Mouse (Mus musculus) forebrain, embryonic 10.5 days (tissue): ENCODE data around the gene Crot. TPM values are rescaled to one million over a fixed set of nuclear protein-coding genes. Genes with fewer than 3 reads are reported as not detected.
"Not testable (repeated sequence)": the region's sequence is repeated elsewhere in the genome, so short reads cannot be mapped to it uniquely, and the experiment has no call there.

Source experiments
- DNase-seq: peaks from one replicate; pipeline ENCODE4 v3.0.0-alpha.2; 2017; ENCODE audit warnings: low spot score; ENCODE audit errors: extremely low spot score
- H3K27ac ChIP-seq: fragments of 300-500 bp; sonication (generic); 2 replicates; pipeline ENCODE4 v1.5.1; 2016; ENCODE audit warnings: mild to moderate bottlenecking
- H3K27me3 ChIP-seq: fragments of 300-500 bp; sonication (generic); 2 replicates; pipeline ENCODE4 v1.6.1; 2016; ENCODE audit warnings: mild to moderate bottlenecking; ENCODE audit not compliant: poor library complexity, severe bottlenecking
- H3K36me3 ChIP-seq: fragments of 300-500 bp; sonication (generic); replicated peaks from 2 replicates; pipeline ENCODE4 v1.6.1; 2016; ENCODE audit warnings: mild to moderate bottlenecking, moderate library complexity
- H3K4me1 ChIP-seq: fragments of 300-500 bp; sonication (generic); 2 replicates; pipeline ENCODE4 v1.6.1; 2016
- H3K4me3 ChIP-seq: fragments of 300-500 bp; sonication (generic); 2 replicates; pipeline ENCODE4 v1.5.1; 2016; ENCODE audit warnings: mild to moderate bottlenecking, moderate library complexity
- H3K9me3 ChIP-seq: fragments of 300-500 bp; sonication (generic); 2 replicates; pipeline ENCODE4 v1.6.1; 2016; ENCODE audit warnings: mild to moderate bottlenecking, moderate library complexity
- WGBS: fragments of 180-500 bp; shearing (Covaris S2); methylation state at CpG from one replicate; pipeline ENCODE4 v1.1.7; 2016; 5-methylcytosine and 5-hydroxymethylcytosine counted together
- polyA plus RNA-seq: library from polyadenylated mRNA; unstranded; fragments of >200 nt; fragmentation: Nextera tagmentation; extraction: Ambion mirVana; gene quantifications from 2 replicates; pipeline ENCODE4 v1.2.1, GENCODE M21; 2016

The Crot gene
- polyA plus RNA-seq, 1 experiment from 2014 or later = 30.9 TPM

DNA sequence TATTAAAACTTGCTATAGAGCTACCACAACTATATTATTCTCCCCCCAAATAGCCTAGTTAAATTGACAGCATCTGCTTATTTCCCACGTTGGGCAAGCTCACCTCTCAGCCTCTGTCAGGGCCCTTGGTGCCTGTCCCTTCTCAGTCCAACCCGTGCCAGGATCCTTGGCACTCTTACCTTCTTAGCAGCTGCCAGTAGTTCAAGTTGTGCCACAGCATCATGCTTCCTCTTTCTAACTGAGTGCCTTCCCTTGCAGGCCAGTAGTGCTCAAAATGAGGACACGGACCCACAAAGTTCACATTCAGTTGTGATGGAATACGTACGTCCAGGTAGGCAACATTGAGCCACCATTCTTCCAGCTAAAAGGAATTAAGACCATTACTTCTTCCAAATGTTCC, 9.2 kb downstream of the Crot start:
- peaks cover 67% of the 10 kb centered on the region for H3K36me3 ChIP-seq
- H3K4me3 ChIP-seq = no peak overlapping the region
- 94% methylated on average over 5 of the region's 5 CpGs for WGBS
- no peaks in the 10 kb centered on the region for H3K27me3 ChIP-seq
- H3K27ac ChIP-seq = no peak overlapping the region
- no peak for DNase-seq
- no peaks in the 10 kb centered on the region for H3K4me1 ChIP-seq
- H3K9me3 ChIP-seq = no peaks in the 10 kb centered on the region

DNA sequence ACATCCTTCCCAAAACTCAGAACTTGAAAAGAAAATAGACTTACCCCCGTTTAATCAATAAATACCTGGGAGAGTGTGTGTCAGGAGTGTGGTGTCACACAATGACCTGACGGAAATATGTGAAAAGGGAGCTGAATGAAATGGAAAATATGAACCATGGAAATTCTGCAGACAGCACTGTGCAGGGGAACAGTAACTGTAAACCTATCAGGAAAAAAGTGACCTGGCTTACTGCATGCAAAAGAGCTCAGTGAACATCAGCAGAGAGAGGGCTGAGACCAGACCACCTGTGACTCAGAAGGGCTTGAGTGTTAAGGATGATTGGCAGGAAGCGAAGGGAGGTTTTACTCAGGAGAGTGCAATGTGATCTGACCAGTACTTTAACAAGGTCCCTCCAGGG, 11.7 kb downstream of the Crot start:
- H3K4me1 ChIP-seq = no peaks in the 10 kb centered on the region
- H3K9me3 ChIP-seq = no peaks in the 10 kb centered on the region
- no peak overlapping the region for H3K4me3 ChIP-seq
- peaks cover 64% of the 10 kb centered on the region for H3K36me3 ChIP-seq
- 95% methylated on average over 3 of the region's 3 CpGs for WGBS
- no peak for DNase-seq
- H3K27ac ChIP-seq = no peak overlapping the region
- no peaks in the 10 kb centered on the region for H3K27me3 ChIP-seq

DNA sequence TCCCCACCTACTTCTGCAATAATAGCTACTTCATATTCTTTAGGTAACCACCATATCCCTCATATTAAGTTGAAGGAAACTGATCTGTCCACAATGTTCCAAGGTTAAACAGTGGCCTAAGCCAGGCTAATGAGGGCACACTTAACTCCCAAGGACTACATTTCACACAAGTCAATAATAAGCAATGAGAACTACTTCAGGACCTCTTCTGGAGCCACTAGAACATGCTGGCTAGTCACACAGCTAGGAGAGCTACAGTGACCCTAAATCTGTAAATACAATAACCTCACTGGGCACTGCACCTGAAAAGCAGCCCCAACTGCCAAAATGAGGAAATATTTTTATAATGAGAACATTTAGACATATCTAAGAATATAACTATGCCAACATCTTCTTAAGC, 22.4 kb downstream of the Crot start:
- Histone ChIP-seq H3K27me3 (no peaks in the 10 kb centered on the region), H3K4me1 (peaks cover 5% of the 10 kb centered on the region; the same call in 1 of the 2 replicates), H3K27ac (no peak overlapping the region), H3K4me3 (no peak overlapping the region), H3K9me3 (no peaks in the 10 kb centered on the region), H3K36me3 (peaks cover 50% of the 10 kb centered on the region)
- DNase-seq = no peak

DNA sequence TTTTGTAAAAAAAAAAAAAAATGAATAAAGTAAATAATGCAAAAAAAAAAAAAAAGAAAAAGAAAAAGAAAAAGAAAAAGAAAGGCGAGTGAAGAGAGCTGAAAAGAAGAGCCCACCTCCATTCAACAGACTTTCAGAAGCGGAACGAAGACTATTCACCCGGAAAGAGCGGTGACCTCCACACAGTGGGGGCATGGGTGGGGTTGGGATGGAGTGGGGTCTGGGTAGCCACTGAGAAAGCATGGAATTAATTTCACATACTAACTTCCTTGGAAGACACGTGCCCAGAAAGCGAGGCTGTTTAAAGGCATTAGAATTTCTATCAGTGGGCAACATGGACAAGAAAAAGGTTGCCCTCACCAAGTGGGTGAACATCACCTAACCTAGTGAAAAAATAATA, 24.8 kb downstream of the Crot start:
- Histone ChIP-seq H3K4me1 (peaks cover 5% of the 10 kb centered on the region; the same call in 1 of the 2 replicates), H3K9me3 (no peaks in the 10 kb centered on the region), H3K27ac (no peak overlapping the region), H3K36me3 (peaks cover 67% of the 10 kb centered on the region), H3K4me3 (no peak overlapping the region), H3K27me3 (no peaks in the 10 kb centered on the region)
- 53% methylated on average over 7 of the region's 7 CpGs for WGBS
- DNase-seq = no peak

DNA sequence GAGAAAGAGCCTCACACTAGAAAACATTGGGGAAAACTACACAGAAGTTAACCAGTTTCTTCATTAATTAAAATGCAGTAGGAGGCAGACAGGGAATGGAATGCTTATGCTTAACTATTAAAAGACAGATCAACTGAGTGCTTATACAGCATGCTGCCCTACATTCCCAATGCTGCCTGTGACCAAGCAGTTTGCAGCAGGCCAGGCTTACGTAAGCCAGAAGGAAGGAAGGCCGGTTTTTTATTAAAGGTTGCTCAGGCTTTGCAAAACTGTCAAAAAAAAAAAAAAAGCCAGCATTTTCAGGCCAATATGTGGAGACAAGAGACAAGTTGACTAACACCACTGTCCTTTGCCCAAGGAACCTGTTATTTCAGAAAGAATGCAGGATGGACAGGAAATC, 26.4 kb downstream of the Crot start:
- no peak overlapping the region for H3K4me3 ChIP-seq
- no peak overlapping the region for H3K27ac ChIP-seq
- peaks cover 5% of the 10 kb centered on the region; the same call in 1 of the 2 replicates for H3K4me1 ChIP-seq
- no peaks in the 10 kb centered on the region for H3K9me3 ChIP-seq
- no peaks in the 10 kb centered on the region for H3K27me3 ChIP-seq
- WGBS = 86% methylated on average over 2 of the region's 2 CpGs
- peaks cover 83% of the 10 kb centered on the region for H3K36me3 ChIP-seq
- no peak for DNase-seq

DNA sequence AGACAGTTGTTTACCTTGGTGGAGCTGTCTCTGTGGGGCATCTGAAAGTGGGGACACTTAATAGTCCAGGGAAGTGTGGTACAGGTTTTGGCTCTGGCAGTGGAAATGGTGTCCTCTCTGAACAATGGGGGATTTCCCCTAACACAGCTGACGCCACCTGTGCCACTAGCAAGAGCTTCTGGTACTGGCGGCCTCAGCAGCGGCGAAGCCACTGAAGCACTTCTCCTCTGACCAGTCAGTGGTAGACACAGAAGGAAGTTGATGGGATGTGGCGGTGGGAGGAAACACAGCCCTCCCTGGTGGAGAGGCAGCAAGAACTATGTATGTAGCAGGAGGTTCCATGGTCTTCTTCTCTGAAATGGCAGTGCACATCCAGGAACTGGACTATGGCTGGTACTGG, 32.6 kb downstream of the Crot start:
- H3K36me3 ChIP-seq = peaks cover 55% of the 10 kb centered on the region
- 96% methylated on average over 5 of the region's 5 CpGs for WGBS
- no peaks in the 10 kb centered on the region for H3K9me3 ChIP-seq
- H3K4me3 ChIP-seq = no peak overlapping the region
- no peaks in the 10 kb centered on the region for H3K4me1 ChIP-seq
- H3K27ac ChIP-seq = no peak overlapping the region
- H3K27me3 ChIP-seq = no peaks in the 10 kb centered on the region
- no peak for DNase-seq

DNA sequence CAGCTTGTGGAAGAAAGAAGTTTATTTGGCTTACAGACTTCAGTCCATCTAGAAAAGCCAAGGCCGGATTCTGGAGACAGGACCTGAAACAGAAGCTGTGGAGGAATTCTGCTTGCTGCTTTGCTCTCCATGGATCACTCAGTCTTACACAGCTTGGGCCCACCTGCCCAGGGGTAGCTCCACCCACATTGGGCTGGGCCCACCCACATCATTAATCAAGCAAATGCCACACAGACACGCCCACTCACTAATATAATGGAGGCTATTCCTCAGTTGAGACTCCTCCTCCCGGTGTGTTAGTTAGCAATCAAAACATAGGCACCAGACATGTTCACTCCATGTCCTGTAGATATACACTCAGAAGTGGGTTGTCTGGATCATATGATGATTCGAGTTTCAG, 36.6 kb downstream of the Crot start:
- 88% methylated on average over 4 of the region's 4 CpGs for WGBS

DNA sequence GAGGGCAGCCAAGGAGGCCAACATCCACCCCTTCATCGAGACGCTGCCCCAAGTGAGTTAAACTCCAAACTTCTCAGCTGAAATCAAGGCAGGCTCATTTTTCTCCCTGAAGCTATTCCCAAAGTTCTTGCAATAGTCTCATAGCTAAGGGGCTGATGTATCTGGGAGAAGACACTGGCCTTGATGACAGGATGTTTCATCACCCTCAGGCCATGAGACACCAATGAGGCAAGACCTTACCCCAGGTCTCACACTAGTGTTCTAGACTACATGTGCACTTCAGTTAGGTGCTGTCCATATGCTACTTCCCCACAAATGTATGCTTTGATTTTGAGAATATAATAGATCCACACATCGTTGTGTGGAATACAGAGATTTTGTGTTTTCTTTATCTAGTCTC, 41.6 kb downstream of the Crot start:
- Histone ChIP-seq H3K27me3 (no peaks in the 10 kb centered on the region), H3K27ac (no peak overlapping the region), H3K4me1 (no peaks in the 10 kb centered on the region), H3K4me3 (no peak overlapping the region), H3K9me3 (no peaks in the 10 kb centered on the region), H3K36me3 (no peaks in the 10 kb centered on the region)
- 94% methylated on average over 3 of the region's 3 CpGs for WGBS
- no peak for DNase-seq

More for the DNA sequence above, 36.6 kb downstream of the Crot start:
- H3K4me1 ChIP-seq = no peaks in the 10 kb centered on the region
- H3K36me3 ChIP-seq = peaks cover 20% of the 10 kb centered on the region
- no peaks in the 10 kb centered on the region for H3K27me3 ChIP-seq
- no peak for DNase-seq
- H3K9me3 ChIP-seq = no peaks in the 10 kb centered on the region
- H3K27ac ChIP-seq = no peak overlapping the region
- H3K4me3 ChIP-seq = no peak overlapping the region

DNA sequence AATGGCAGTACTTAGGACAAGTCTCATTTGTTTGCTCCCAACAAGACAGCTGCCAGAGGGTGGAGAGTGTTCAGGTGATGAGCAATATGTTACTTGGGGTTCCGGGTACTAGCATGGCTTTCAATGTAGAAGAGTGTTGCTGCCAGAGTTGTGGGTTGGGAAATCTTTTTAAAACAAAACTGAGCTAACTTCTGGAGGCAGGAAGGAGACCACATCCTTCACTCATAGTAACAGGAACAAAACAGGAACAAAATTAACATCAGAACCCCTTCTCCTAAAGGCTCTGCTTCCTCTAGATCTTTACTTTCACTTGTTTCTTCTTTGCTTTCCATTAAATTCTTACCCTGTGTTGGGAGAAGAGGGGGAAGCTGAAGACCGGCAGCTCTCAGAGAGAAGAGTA, 43.5 kb downstream of the Crot start:
- Histone ChIP-seq H3K9me3 (no peaks in the 10 kb centered on the region), H3K4me1 (no peaks in the 10 kb centered on the region), H3K36me3 (no peaks in the 10 kb centered on the region), H3K4me3 (no peak overlapping the region), H3K27me3 (no peaks in the 10 kb centered on the region), H3K27ac (no peak overlapping the region)
- no peak for DNase-seq
- 92% methylated on average over 2 of the region's 2 CpGs for WGBS

DNA sequence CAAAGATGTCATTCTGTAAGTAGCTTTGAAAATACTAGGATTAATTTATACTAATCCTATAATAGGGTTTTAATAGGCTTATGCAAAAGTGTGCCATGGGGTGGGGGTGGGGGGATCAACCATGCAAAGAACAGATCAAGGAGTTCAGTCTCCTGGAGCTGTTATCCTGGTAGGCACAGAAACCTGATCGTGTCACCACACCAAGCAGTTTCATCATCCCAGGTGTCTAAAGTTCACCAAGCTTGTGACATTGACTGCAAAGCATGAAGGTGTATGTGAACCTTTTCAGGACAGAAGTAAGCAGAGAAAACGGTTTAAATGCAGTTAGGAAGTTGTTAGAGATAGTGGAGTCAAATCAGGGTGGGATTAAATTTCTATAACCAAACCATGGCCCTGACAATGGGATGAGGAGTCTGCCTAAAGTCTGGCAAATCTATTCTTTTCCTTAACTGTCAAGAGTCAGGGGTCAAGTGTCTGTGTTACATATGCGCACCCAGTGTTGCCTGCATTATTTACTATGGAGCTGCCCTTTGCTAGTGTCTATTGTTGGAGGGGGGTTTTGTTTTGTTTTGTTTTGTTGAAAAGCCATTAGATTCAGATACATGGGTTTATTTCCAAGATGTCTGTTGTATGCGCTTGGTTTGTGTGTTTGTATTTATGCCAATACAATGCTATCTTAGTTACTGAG, 49.6 kb downstream of the Crot start:
- Histone ChIP-seq H3K27ac (no peak overlapping the region), H3K36me3 (no peaks in the 10 kb centered on the region), H3K27me3 (no peaks in the 10 kb centered on the region), H3K4me3 (no peak overlapping the region), H3K9me3 (no peaks in the 10 kb centered on the region), H3K4me1 (no peaks in the 10 kb centered on the region)
- WGBS = 75% methylated on average over 4 of the region's 4 CpGs
- DNase-seq = no peak

DNA sequence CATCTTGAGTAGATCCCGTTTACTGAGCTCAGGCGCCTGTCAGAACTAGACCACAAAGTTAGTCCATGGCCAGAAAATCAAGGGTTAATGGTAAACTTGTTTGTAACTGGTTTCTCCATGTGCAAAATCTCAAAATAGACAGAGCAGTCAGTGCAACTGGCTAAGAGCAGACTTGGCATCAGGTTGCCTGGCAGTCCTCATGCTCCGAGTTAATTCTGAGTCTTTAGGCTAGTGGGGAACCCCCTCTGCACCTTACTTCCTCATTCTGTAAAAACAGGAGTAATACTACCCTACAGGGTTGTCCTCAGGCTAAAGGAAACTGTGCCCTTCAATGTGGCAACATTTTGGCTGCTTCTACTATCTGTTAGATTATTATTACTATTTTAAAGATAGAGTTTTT, 53.3 kb downstream of the Crot start:
- DNase-seq = no peak
- H3K27ac ChIP-seq = no peak overlapping the region
- 85% methylated on average over 3 of the region's 3 CpGs for WGBS
- H3K4me1 ChIP-seq = no peaks in the 10 kb centered on the region
- H3K27me3 ChIP-seq = no peaks in the 10 kb centered on the region
- H3K4me3 ChIP-seq = no peak overlapping the region
- no peaks in the 10 kb centered on the region for H3K9me3 ChIP-seq
- no peaks in the 10 kb centered on the region for H3K36me3 ChIP-seq

DNA sequence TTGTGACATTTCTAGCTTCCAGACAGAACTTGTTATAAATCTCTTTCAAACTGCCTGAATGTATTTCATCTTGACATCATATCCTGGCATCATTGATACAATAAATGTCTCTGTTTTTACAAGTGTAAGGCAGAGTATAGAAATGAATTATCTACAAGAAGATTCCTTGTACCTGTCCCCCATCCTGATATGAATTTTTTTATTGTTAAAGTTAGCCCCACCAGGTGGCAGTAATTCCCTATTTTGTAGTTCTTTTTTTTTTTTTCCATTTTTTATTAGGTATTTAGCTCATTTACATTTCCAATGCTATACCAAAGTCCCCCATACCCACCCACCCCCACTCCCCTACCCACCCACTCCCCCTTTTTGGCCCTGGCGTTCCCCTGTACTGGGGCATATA, 55.9 kb downstream of the Crot start:
- H3K36me3 ChIP-seq, H3K27me3 ChIP-seq, H3K4me3 ChIP-seq, DNase-seq, H3K4me1 ChIP-seq, H3K9me3 ChIP-seq, H3K27ac ChIP-seq: not testable (repeated sequence)
- WGBS = no CpG with 5 or more reads among the region's 1 CpGs

DNA sequence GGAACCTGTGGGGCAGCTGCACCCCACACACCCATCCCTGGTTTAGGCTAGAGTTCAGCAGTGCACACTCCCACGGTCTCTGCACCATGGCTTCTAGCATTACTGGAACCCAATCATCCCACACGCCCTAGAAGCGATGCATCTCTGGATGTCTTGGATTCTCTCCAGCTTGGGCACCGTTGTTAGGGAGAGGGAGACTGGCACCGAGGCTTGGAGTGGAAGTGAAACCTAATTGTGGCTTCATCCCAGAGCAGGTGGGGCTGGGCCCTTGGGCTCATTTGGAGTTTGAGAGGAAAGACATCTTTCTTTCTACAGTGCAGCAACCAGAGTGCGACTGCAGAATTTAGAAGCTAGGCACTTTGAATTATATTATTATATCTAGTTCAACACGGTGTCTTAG, 59.2 kb downstream of the Crot start:
- no peaks in the 10 kb centered on the region for H3K9me3 ChIP-seq
- H3K27me3 ChIP-seq = no peaks in the 10 kb centered on the region
- no peak overlapping the region for H3K4me3 ChIP-seq
- H3K4me1 ChIP-seq = no peaks in the 10 kb centered on the region
- WGBS = 94% methylated on average over 7 of the region's 7 CpGs
- DNase-seq = no peak
- no peak overlapping the region for H3K27ac ChIP-seq
- no peaks in the 10 kb centered on the region for H3K36me3 ChIP-seq

DNA sequence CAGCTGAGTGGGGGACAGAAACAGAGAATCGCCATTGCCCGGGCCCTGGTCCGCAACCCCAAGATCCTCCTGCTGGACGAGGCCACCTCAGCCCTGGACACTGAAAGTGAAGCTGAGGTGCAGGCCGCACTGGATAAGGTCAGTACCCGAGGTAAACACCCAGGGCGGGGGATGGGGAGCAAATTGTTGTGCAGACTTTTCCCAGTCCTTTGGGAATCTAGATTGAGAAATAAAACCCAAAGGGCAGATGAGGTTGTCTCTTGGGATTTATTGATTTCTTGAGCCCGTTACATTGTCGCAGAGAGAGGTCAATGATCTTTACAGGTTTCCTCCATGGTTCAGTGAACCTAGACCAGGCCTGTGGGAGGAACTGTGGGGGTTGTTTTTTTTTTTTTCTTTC, 68.7 kb downstream of the Crot start:
- 89% methylated on average over 9 of the region's 9 CpGs for WGBS
- no peak for DNase-seq
- H3K4me1 ChIP-seq = no peaks in the 10 kb centered on the region
- H3K27ac ChIP-seq = no peak overlapping the region
- H3K27me3 ChIP-seq = no peaks in the 10 kb centered on the region
- no peaks in the 10 kb centered on the region for H3K36me3 ChIP-seq
- no peak overlapping the region for H3K4me3 ChIP-seq
- H3K9me3 ChIP-seq = peaks cover 8% of the 10 kb centered on the region; the same call in 1 of the 2 replicates
